Mouse (Mus musculus) kidney, adult 11 months (tissue): ENCODE results near the gene Polr2e.

Experiments
- DNase-seq: peaks from one replicate; pipeline ENCODE4 v3.0.0; 2022

Polr2e gene

DNA sequence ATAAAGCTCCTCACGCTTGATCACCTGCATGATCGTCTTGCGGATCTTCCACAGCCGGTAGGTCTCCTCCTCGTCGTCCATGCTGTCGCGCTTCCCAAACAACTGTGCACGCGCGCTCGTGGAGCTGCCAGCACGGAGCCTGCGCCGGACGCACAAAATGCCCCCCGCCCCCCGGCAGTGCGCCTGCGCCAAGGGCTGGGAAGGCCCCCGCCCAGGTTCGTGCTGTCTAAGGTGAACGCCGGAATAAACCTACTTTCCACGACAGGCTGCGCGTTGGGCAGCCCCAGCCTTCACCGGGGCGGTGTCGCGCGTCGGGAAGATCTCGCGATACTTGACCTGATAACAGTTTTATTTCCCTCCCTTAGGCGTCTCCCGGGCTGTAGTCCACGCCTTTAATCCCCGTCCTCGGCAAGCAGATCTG, at the start of gene Polr2e:
Gene Polr2e, minus strand, starts transcription at position 237 of the 421 bp plus-strand sequence.
- peak; percentile 98 for DNase-seq

DNA sequence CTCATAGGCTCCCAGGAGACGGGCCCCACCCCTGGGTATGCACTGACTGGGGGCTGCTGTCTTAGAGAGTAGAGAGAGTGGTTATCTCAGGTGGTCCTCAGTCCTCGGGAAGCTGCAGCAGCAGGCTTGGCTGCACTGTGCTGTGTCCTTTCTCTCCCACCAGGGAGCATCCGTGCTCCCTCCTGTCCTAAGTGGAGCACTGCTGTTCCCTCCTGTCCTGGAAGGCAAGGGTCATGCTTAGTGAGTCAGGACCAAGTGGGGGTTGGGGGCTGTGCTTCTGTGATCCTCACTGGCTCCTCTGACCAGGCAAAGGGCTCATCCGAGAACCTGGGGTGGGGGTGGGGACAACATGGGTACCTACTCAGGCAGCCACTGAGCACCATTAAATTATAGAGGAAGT, 49.6 kb upstream of the Polr2e start:
- DNase-seq: peak; percentile 64

DNA sequence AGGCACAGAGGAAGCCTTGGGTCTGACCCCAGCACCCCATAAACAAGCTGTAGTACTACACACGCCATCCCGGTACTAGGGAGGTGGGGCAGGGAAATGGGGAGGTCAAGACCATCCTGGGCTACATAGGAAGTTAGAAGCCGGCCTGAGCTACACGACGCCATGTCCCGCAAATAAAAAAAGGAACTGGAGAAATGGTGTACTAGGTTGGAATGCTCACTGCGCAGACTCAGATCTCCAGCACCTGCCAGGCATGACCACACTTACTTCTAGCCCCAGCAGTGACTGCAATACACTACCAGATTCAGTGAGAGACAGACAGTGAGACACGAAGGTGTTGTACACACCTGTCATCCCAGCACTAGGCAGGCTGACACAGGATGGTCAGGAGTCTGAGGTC, 47.9 kb upstream of the Polr2e start:
- no peak for DNase-seq

DNA sequence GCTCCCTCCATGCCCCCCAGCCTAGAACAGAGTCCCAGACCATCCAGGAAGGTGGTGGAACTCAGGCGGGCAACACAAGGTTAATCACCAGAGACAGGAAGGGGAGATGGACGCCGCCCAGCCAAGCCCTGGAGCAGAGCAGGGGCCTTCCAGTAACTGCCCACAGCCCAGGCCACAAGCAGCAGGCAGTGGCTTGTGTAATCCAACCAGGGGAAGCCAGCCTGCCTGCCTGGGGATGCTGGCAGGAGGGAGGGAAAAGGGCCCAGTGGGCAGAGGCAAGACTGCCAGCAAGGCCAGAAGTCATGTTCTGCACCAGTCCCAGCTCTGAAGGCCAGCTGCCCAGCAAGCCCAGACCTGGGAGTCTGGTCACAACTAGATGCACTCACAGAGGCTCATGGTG, 47.3 kb upstream of the Polr2e start:
- DNase-seq: no peak

DNA sequence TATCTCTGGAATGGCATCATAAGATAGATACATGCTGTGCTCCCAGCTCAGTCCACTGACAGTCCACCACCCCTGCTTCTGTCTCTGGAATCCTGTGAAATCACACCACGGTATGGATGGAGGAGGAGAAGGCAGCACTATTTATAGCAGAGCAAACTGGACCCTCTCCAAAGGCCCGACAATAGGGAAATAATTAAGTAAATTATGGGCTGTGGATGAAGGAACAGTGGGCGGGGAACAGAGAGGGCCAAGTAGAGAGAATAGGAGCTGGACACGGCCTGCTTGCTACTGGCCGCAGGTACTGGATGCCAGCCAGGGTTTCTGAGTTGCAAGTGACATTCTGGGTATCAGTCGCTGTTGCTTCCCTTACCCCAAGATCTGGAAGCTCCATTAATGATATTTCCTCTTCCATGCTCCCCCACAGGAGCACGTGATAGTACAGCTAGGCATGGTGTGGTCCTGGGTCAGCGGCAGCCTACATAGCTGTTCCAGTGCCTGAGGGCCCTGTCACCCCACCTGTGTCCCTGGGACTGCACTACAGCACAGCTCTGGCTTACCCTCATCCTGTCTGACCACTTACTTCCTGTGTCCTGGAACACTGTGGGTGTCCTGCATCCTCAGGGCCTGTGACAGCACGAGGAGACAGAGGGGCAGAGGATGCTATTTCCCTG, 45.4 kb upstream of the Polr2e start:
- DNase-seq: peak; percentile 63

DNA sequence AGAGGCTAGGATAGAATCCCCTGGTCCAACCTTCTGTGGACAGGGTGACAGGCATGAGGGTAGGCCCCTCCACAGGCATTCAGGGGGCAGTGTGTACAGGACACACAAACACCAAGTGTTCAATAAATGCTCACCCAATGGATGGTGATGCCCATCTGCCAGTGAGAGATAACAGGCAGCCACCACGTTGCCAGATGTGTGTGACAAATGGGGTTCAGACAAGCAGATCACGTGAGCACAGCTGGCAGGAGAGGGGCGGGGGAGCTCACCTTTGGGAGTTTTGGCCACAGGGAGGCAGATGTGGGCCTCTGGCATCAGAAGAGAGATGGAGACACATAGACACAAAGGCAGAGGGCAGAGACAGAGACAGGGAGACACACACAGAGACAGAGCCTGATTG, 41.5 kb upstream of the Polr2e start:
- DNase-seq: no peak

DNA sequence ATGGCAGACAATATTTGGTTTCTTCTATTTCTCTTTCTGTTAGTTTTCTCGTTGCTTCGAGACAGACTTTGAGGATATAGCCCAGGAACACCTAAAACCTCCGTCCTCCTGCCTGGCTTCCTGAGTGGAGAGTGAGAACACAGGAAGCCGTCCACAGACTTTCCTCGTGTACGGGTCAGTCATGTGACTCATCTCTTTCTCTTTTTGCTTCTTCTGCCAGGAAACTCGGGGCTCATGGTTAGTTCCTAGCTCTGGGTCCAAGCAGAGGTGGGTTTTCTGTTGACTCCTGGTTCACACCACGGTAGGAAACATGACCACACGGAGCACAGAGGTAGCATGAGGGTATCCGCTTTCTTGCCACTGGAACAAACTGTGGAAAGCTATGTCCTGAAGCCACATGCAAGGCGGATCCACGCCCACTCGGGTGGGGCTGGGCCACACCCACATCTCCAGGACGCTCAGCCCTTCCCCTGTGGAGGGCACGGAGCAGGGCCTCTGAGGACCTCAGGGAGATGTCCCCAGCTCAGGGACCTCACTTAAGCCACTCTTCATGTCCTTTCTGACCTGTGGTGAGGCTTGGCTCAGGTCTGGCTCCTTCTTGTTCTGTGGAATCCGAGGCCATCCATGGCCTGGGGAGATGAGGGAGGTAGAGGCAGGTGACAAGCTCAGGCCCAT, 40.9 kb upstream of the Polr2e start:
- no peak for DNase-seq

DNA sequence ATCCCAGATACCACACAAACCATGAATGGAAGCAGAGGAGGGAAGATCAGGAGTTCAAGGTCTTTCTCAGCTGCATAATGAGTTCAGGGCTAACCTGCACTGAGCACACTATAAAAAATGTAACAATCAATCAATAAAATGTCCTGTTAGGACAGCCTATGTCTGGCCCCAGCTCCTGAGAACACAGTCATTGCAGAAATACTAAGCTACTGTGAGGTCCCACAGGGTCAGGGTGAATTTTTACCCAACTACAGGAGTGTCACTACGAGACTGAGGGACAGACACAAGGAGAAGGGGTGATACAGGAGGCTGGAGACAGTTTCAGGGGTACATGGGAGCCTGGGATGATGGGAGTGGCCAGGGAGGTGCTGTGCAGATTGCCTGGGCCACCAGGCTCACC, 38.8 kb upstream of the Polr2e start:
- no peak for DNase-seq

DNA sequence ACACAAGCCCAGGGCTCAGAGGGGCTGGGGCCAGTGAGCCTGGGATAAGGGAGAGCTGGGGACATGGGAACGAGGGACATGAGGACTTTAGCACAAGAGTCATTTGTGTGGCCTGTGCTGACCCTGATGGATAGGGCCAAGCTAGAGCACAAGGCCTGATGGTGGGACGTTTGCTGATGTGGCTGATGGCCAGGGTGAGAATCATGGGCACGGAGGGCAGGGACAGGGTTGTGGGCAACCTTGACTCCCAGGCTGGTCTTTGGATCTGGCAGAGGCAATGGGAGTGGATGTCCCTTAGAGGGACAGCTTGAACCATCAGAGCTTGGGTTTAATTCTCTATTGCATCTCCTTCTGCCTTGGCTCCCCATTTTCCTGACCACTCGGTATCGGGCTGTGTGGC, 37.7 kb upstream of the Polr2e start:
- no peak for DNase-seq

DNA sequence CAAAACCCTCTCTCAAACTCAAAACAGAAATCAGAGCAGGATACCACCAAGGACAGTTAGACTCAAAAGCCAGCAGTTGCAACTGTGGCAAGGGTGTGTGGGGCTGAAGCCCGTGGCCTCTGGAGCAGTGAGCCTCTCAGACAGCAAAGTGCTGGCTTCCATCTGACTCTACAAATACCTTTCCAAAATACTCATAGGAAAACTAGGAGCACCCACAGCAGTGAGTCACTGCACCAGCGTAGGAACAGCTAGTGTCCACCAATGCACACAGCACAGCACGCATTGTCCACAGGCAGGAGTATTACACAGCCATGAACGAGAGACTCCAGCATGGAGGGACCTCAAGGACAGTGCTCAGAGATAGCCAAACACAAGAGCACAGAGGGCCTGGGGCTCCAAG, 36.8 kb upstream of the Polr2e start:
- DNase-seq: no peak

DNA sequence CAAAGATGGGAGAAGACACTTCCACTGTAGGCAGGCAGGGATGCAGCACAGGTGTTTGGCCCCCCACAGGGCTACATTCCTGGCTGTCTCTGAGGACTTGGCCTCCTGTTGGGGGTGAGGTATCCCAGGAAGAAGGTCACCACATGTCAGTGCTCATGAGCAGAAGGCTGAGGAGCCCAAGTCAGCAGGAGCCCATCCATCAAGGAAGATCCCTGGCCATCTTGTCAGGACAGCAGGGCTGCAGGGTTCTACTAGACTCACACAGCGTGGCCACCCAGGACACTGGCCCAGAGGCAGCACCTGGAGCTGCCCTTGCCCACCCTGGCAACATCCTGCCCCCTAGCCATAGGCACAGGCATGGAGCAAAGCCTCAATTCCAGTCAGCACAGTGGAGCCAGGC, 36.3 kb upstream of the Polr2e start:
- no peak for DNase-seq

DNA sequence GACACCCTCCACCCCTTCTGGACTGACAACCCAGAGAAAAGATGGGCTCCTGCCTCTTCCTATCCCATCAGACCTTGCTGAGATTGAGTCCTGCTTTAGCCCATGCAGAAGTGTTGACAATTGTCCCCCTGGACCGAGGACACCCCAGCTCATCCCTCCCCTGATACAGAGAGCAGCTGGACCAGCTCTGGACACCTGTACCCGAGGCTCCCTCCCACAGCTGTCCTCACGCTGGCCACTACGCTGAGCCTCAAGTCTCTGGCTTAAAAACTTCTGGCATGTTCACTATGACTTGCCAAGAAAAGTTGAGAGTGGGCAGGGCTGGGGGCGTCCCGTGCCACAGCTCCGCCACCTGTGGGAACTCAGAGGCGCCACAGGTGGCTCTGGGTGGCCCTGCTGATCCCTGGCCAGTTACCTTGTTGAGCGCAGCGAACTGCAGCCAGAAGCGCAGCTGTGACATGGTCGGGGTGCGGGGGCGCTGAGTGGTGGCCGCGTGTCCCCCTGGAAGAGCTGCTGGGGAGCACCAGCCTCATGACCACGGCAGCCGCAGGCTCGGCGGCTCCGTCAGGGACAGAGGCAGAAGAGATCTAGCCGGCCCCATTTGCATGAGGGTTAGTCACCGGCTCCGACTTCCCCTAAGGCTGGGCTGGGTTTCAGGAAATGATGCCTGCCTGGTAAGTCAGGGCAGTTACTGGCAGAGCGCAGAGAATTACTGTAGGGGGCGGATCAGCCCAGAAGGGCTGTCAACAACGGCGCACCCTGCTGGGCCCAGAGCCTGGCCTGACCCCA, 35.4 kb upstream of the Polr2e start:
- DNase-seq: peak; percentile 72

DNA sequence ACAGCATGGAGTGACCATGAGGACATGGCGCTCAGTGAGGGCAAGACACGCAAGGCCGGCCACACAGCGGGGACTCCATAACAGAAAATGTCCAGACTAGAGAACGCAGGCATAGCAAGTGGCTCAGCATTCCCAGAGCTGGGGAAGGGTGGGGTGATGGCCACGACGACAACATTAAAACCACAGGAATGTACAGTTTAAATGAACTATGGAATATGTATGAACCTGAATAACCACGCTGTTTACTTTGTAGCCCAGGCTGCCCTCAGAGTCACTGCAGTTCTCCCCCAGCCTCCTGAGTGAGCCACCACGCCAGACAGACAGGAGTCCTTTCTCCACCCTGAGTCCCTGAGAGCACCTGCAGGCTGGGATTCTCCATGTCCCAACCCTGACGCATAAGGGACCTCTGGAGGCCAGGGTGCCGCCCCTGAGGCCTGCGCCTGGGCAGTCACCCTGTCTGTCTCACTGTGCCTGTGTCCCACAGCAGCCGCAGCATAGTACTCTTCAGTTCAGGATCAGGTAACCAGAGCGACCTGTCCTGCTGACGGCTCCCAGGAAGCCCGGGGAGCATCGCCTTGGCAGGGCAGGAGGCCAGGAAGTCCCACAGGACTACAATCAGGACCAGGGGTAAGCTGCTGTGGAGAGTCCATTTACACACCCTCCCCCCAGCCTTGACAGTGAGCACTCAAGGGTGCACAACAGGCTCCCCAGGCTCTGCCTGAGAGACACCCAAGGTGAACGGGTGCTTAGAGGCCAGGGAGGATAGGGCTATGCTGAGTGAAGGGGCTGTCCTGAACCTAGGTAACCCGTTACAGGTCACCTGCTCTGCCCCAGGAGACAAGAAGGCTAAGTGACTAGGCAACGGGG, 33.3 kb upstream of the Polr2e start:
- DNase-seq: peak; percentile 68

DNA sequence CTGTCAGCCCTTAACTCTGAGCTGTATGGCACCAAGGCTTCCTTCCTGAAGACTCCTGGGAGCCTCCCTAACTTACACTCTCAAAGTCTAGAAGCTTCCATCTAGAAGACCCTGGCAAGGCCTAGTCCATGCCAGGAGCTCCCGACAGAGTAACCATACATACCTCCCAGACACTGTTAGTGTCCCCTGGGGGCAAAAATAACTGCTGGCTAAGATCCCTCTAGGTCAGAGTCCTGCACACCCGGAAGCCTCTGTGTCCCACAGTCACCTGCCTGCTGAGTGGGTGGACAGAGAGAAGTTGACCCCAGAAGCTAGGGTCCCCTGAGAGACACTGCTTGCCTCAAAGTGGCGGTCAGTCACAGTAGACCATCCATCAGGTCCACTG, 31.9 kb upstream of the Polr2e start:
- DNase-seq: peak; percentile 67

DNA sequence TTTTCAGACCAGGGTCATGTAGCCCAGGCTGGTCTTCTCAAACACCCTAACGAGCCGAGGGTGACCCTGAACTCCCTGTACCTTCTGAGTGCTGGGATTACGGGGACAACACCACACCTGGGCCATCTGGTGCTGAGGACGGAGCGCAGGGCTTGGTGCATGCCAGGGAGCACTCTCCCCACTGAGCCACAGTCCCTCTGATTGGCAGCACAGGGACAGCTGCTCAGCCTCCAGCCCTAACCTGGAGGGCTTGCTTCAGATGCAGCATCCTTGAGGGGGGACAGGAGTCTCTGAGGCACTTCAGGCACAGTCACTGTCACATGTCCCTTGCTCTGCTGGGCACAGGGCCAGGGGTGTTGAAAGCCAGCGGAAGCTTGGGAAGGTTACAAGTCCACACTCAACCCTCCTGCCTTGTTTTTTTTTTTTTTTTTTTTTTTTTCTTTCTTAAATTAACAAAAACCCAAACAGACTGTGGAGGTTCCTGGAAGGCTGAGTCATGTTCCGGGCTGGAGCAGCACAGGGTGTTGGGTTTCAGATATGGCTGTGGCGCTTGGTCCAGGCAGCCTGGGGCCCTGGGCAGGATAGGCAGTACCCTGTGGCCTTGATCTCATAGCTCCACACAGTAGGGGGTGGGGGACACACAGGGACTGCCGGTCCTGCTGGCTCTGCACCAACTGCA, 31.4 kb upstream of the Polr2e start:
- DNase-seq: peak; percentile 89

DNA sequence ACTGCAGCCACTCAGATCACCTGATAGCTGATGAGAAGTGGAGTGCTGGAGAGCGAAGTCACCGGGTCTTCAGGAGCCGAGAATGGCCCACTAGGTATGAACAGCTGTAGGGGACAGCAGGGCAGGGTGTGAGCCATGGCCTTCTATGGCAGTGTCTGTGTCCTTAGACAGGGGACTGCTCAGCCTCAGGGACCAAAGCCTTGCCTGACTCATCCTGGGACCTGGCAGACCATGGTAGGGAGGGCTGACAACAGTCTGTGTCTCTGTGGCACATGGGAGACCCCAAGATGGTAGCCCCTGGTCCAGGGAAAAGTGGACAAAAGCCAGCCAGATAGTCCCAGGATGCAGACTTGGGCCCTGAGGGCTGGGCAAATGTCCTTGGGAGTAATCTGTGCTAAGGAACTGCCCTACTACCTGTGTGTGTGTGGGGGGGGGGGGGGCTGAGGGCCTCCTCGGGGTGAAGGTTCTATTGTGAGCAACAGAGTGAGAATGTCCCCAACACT, 30.4 kb upstream of the Polr2e start:
- no peak for DNase-seq

DNA sequence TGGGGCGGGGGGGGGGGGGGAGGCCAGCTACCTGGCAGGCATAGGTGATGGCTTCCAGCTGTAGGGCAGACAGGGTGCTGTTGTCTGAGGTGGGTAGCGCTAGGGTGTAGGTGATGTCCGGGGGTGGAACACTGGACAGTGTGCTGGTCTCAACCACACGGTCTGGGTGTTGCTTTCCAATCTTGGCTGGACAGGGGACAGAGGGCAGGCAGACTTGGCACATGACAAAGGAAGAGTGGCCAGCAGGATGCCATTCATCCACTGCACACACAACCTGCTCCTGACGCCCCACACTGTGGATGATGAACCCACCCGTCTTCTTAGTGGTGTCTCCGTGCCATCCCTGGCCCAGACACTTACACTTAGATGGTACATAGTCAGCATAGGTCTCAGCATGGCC, 29.7 kb upstream of the Polr2e start:
- no peak for DNase-seq

DNA sequence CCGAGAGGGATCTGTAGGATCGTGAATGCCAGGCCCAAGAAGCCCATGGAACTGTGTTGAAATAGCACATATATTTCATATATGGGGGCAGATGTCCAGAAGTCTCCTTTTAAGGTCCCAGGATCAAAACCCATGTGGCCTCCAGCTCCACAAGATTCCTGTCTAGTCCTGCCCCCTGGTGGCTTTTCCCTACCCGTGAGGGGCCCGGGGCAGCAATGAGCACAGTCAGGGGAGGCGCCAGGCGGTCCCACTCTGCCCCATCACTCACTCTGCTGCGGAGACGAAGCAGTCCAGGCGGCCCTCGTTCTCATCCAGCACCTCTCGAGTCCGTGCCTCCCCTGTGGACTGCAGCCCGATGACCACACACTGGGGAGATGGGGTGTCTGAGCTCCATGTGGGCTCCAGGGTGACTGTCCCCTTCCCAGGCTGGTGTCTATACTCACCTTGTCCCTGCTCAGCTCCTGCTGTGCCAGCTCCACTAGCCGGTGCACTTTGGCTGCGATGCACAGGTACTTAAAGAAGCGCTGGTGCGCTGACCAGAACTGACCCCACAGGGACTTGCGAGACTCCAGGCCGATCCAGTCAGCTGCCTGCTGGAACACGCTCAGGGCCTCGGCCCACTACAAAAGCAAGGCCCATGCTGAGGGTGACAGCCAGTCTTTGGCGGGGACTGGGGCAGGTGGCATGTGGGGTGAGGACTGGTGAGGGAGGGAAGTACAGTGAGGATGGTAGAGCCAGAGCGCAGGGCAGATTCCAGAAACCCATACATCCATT, 24.5 kb upstream of the Polr2e start:
- DNase-seq: no peak

DNA sequence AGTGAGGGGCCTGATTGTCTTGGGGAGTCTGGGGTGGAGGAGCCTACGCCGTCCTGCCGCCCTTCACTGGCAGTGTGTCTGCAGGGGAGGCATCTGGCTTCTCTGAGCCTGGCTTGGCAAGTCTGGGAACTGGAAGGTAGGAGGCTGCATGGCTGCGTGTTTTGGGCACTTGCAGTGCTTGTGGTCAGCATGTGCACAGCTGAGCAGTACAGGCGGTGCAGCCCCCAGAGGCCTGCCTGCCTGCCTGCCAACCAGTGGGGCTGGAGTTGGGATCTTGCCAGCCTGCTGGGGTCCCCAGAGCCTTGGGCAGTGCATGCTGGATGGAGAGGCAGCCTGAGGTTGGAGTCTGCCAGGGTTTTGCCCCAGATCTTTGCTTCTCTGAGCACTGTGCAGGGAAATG, 23.5 kb upstream of the Polr2e start:
- no peak for DNase-seq

DNA sequence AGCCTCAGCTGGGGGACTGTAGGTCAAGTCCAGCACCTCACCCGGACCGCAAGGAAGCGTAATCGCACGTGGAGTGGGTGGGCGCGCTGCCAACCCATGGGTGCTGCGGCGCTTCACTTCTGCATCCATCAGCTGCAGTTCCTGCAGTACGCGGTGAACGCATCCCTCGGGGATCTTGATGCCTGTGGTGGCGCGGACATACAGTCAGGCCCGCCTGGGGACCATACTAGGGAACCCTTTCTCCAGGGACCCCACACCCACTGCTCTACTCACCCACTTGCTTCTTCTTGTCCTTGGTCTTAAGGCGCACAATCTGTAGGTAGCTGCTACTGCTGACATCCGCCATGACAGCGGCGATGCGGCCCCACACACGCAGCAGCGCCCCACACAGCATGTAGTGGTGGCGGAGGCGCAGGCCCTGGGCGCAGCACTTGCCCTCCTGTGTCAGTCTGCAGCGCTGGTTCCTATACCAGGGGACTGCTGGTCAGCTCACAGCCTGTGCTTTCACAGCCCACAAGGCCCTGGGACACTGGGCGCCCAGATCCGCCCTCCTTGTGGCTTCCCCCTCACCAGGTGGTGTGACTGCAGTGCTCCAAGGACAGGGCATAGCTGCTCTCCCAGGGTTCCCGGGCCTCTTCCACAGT, 18.2 kb upstream of the Polr2e start:
- no peak for DNase-seq
